Mouse (Mus musculus): Measurements from ENCODE around the gene Ttc7b. TPM values are rescaled to one million over a fixed set of nuclear protein-coding genes. Genes with fewer than 3 reads are reported as not detected.

The Ttc7b gene
- total RNA-seq, 2 experiments from 2014 or later = 6.2 to 13.4 TPM

- ATAC-seq (replicated peaks; ENCODE audit: low FRiP score, poor library complexity, severe bottlenecking) = no peak
Observed at GRCm38 (mm10) chr12:100321545-100321944, 199.1 kb downstream of the Ttc7b start.

- ATAC-seq (replicated peaks; ENCODE audit: low FRiP score, poor library complexity, severe bottlenecking) = no peak
Observed at GRCm38 (mm10) chr12:100319746-100320145, 200.9 kb downstream of the Ttc7b start.

- no peak for ATAC-seq (replicated peaks; ENCODE audit: low FRiP score, poor library complexity, severe bottlenecking)
Observed at GRCm38 (mm10) chr12:100317936-100318335, 202.7 kb downstream of the Ttc7b start.

- ATAC-seq (replicated peaks; ENCODE audit: low FRiP score, poor library complexity, severe bottlenecking) = no peak
Observed at GRCm38 (mm10) chr12:100316094-100316493, 204.5 kb downstream of the Ttc7b start.

GRCm38 (mm10) chr12:100315119-100315885 lies 205.3 kb downstream of the Ttc7b start:
- ATAC-seq (replicated peaks; ENCODE audit: low FRiP score, poor library complexity, severe bottlenecking) = no peak

- no peak for ATAC-seq (replicated peaks; ENCODE audit: low FRiP score, poor library complexity, severe bottlenecking)
Observed at GRCm38 (mm10) chr12:100313785-100314375, 206.7 kb downstream of the Ttc7b start.

- no peak for ATAC-seq (replicated peaks; ENCODE audit: low FRiP score, poor library complexity, severe bottlenecking)
Observed at GRCm38 (mm10) chr12:100313209-100313608, 207.4 kb downstream of the Ttc7b start.

- ATAC-seq (replicated peaks; ENCODE audit: low FRiP score, poor library complexity, severe bottlenecking) = no peak
Observed at GRCm38 (mm10) chr12:100310471-100311392, 209.9 kb downstream of the Ttc7b start.

- ATAC-seq (replicated peaks; ENCODE audit: low FRiP score, poor library complexity, severe bottlenecking) = no peak
Observed at GRCm38 (mm10) chr12:100309201-100309600, 211.4 kb downstream of the Ttc7b start.

GRCm38 (mm10) chr12:100307501-100308260 lies 212.9 kb downstream of the Ttc7b start:
- ATAC-seq (replicated peaks; ENCODE audit: low FRiP score, poor library complexity, severe bottlenecking) = no peak

- ATAC-seq (replicated peaks; ENCODE audit: low FRiP score, poor library complexity, severe bottlenecking) = no peak
Observed at GRCm38 (mm10) chr12:100306336-100306735, 214.3 kb downstream of the Ttc7b start.

GRCm38 (mm10) chr12:100305051-100305673 lies 215.5 kb downstream of the Ttc7b start:
- no peak for ATAC-seq (replicated peaks; ENCODE audit: low FRiP score, poor library complexity, severe bottlenecking)

- ATAC-seq (replicated peaks; ENCODE audit: low FRiP score, poor library complexity, severe bottlenecking) = no peak
Observed at GRCm38 (mm10) chr12:100304280-100304679, 216.3 kb downstream of the Ttc7b start.

GRCm38 (mm10) chr12:100303141-100303540 lies 217.5 kb downstream of the Ttc7b start:
- no peak for ATAC-seq (replicated peaks; ENCODE audit: low FRiP score, poor library complexity, severe bottlenecking)

- ATAC-seq (replicated peaks; ENCODE audit: low FRiP score, poor library complexity, severe bottlenecking) = no peak
Observed at GRCm38 (mm10) chr12:100300446-100300845, 220.2 kb downstream of the Ttc7b start.

GRCm38 (mm10) chr12:100299322-100299726 lies 221.3 kb downstream of the Ttc7b start:
- no peak for ATAC-seq (replicated peaks; ENCODE audit: low FRiP score, poor library complexity, severe bottlenecking)

- ATAC-seq (replicated peaks; ENCODE audit: low FRiP score, poor library complexity, severe bottlenecking) = no peak
Observed at GRCm38 (mm10) chr12:100298788-100299187, 221.8 kb downstream of the Ttc7b start.

GRCm38 (mm10) chr12:100297961-100298360 lies 222.7 kb downstream of the Ttc7b start:
- no peak for ATAC-seq (replicated peaks; ENCODE audit: low FRiP score, poor library complexity, severe bottlenecking)

- no peak for ATAC-seq (replicated peaks; ENCODE audit: low FRiP score, poor library complexity, severe bottlenecking)
Observed at GRCm38 (mm10) chr12:100294457-100294856, 226.2 kb downstream of the Ttc7b start.
